Comparison of ENCODE assay signal across 20 mouse cellular contexts in the genomic region with DNA sequence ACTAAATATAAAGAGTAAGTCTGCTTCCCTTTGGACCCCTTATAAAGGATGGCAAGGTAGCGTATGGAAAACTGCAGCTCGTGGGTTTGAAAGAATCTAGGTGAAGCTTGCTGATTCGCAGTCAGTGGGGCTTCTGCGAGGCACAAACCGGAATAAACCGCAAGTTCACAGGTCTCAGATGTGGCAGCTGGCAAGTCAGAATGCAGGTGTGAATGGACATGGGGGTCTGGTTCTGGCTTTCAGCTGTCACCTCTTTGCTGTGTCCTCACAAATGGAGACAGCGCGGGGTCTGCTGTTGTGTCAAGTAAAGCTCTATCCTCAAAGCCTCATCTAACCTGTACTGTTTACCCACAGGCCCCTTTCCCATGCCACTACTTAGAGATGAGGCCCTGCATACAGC.
DNase-seq lines count a peak whose midpoint lies in the region; ATAC-seq and TF ChIP-seq lines count a peak whose summit lies in the region.
"Had no signal": no experiment of that assay in that cellular context is flagged by ENCODE, and none has a peak within 500 bp of the region (broad histone marks: within the 10 kb centered on the region; RNA-seq: fewer than 3 reads in every experiment).

No protein-coding gene starts in this region.

- no peak for TF ChIP-seq CTCF in thymus, adult 2 months (IDR thresholded peaks at IDR 0.05; ENCODE audit: borderline replicate concordance, control insufficient read depth, extremely low read depth, insufficient read depth, low read length, poor library complexity)

- peaks cover 2% of the 10 kb centered on the region; the same call in 1 of the 2 replicates for H3K4me1 ChIP-seq in heart, embryonic 11.5 days (ENCODE audit: control insufficient read depth, insufficient read depth, low read length)
- peaks cover 25% of the 10 kb centered on the region for H3K4me1 ChIP-seq in hindbrain, embryonic 13.5 days (replicated peaks)
- no peaks in the 10 kb centered on the region; the same call in 1 of the 2 replicates for H3K4me1 ChIP-seq in hindbrain, embryonic 16.5 days (ENCODE audit: control insufficient read depth, insufficient read depth, low read depth, low read length)
- H3K4me1 ChIP-seq in thymus, adult 2 months (replicated peaks; ENCODE audit: control insufficient read depth, insufficient read depth, low read length) = peaks cover 11% of the 10 kb centered on the region
- 0 out of 2 replicates have a peak, but pooled peaks cover 2% of the 10 kb centered on the region for H3K4me1 ChIP-seq in kidney, embryonic 14.5 days (ENCODE audit: control insufficient read depth, insufficient read depth, low read length)
- H3K4me1 ChIP-seq: embryonic facial prominence, embryonic 12.5 days; forebrain, embryonic 15.5 days had no signal

- no peaks in the 10 kb centered on the region for H3K36me3 ChIP-seq in heart, embryonic 11.5 days (ENCODE audit: control insufficient read depth, insufficient read depth, low read length)
- no peaks in the 10 kb centered on the region for H3K36me3 ChIP-seq in hindbrain, embryonic 13.5 days
- H3K36me3 ChIP-seq in hindbrain, embryonic 16.5 days (ENCODE audit: control insufficient read depth, insufficient read depth, low read length) = no peaks in the 10 kb centered on the region
- H3K36me3 ChIP-seq in thymus, adult 2 months (ENCODE audit: control insufficient read depth, insufficient read depth, low read length) = no peaks in the 10 kb centered on the region
- H3K36me3 ChIP-seq in kidney, embryonic 14.5 days (ENCODE audit: control insufficient read depth, insufficient read depth, low read length) = no peaks in the 10 kb centered on the region
- H3K36me3 ChIP-seq: embryonic facial prominence, embryonic 12.5 days; forebrain, embryonic 15.5 days; G1E; heart, embryonic 13.5 days had no signal

- H3K4me3 ChIP-seq in heart, embryonic 11.5 days (ENCODE audit: low read depth, low read length) = no peak overlapping the region
- no peak overlapping the region for H3K4me3 ChIP-seq in hindbrain, embryonic 13.5 days
- H3K4me3 ChIP-seq in hindbrain, embryonic 16.5 days (ENCODE audit: low read length) = no peak overlapping the region
- no peak overlapping the region for H3K4me3 ChIP-seq in thymus, adult 2 months (ENCODE audit: control insufficient read depth, insufficient read depth, low read length)
- H3K4me3 ChIP-seq in kidney, embryonic 14.5 days (ENCODE audit: low read length) = no peak overlapping the region
- H3K4me3 ChIP-seq: embryonic facial prominence, embryonic 12.5 days; forebrain, embryonic 15.5 days; heart, adult 2 months; heart, embryonic 13.5 days had no signal

- H3K27me3 ChIP-seq in heart, embryonic 11.5 days (ENCODE audit: control insufficient read depth, insufficient read depth, low read length) = no peaks in the 10 kb centered on the region
- H3K27me3 ChIP-seq in hindbrain, embryonic 13.5 days = no peaks in the 10 kb centered on the region
- no peaks in the 10 kb centered on the region for H3K27me3 ChIP-seq in hindbrain, embryonic 16.5 days (replicated peaks; ENCODE audit: control insufficient read depth, insufficient read depth, low read length)
- H3K27me3 ChIP-seq in thymus, adult 2 months (ENCODE audit: control insufficient read depth, insufficient read depth, low read length) = no peaks in the 10 kb centered on the region
- no peaks in the 10 kb centered on the region for H3K27me3 ChIP-seq in kidney, embryonic 14.5 days (ENCODE audit: control insufficient read depth, insufficient read depth, low read length)
- H3K27me3 ChIP-seq: embryonic facial prominence, embryonic 12.5 days; forebrain, embryonic 15.5 days; heart, embryonic 13.5 days had no signal

- 84% methylated on average over 8 of the region's 8 CpGs for WGBS in heart, embryonic 11.5 days (ENCODE audit: insufficient replicate concordance)
- 94% methylated on average over 8 of the region's 8 CpGs for WGBS in hindbrain, embryonic 13.5 days
- 97% methylated on average over 8 of the region's 8 CpGs for WGBS in hindbrain, embryonic 16.5 days
- WGBS in thymus, adult 2 months = 73% methylated on average over 8 of the region's 8 CpGs
- 90% methylated on average over 8 of the region's 8 CpGs for WGBS in kidney, embryonic 14.5 days

- DNase-seq in heart, adult 11 months = peak; percentile 81
- peak; percentile 27 for DNase-seq in thymus, adult 2 months
- peak; percentile 51 for DNase-seq in thymus, postnatal 25 days
- DNase-seq in adipocyte (ENCODE audit: low spot score) = no peak
- DNase-seq: adrenal gland, postnatal 10 days; B cell, adult 2 months; cerebellum, adult 11 months; cerebellum, adult 8-10 months; cerebellum, postnatal 25 days; heart, adult 2 months; heart, postnatal 4 days had no signal

- H3K9ac ChIP-seq in heart, embryonic 11.5 days (ENCODE audit: low read depth, low read length) = no peak overlapping the region
- H3K9ac ChIP-seq in hindbrain, embryonic 13.5 days = no peak overlapping the region
- no peak overlapping the region for H3K9ac ChIP-seq in hindbrain, embryonic 16.5 days (ENCODE audit: low read depth, low read length)
- H3K9ac ChIP-seq in kidney, embryonic 14.5 days (ENCODE audit: low read depth, low read length) = no peak overlapping the region
- H3K9ac ChIP-seq: embryonic facial prominence, embryonic 12.5 days; forebrain, embryonic 15.5 days; heart, embryonic 13.5 days had no signal

- no peak overlapping the region for H3K27ac ChIP-seq in heart, embryonic 11.5 days (ENCODE audit: low read depth, low read length)
- H3K27ac ChIP-seq in hindbrain, embryonic 13.5 days = peak overlapping the region; percentile 48; the same call in 1 of the 2 replicates
- no peak overlapping the region for H3K27ac ChIP-seq in hindbrain, embryonic 16.5 days (ENCODE audit: low read depth, low read length)
- H3K27ac ChIP-seq in thymus, adult 2 months (ENCODE audit: control insufficient read depth, insufficient read depth, low read length) = no peak overlapping the region
- H3K27ac ChIP-seq in kidney, embryonic 14.5 days (ENCODE audit: low read depth, low read length) = no peak overlapping the region
- H3K27ac ChIP-seq: embryonic facial prominence, embryonic 12.5 days; forebrain, embryonic 15.5 days; heart, adult 2 months; heart, embryonic 13.5 days had no signal

- H3K4me2 ChIP-seq in heart, embryonic 11.5 days = no peak overlapping the region
- no peak overlapping the region for H3K4me2 ChIP-seq in hindbrain, embryonic 13.5 days
- H3K4me2 ChIP-seq in hindbrain, embryonic 16.5 days (ENCODE audit: low read length) = no peak overlapping the region
- no peak overlapping the region for H3K4me2 ChIP-seq in kidney, embryonic 14.5 days (replicated peaks; ENCODE audit: low read depth, low read length)
- H3K4me2 ChIP-seq: embryonic facial prominence, embryonic 12.5 days; forebrain, embryonic 15.5 days; heart, embryonic 13.5 days had no signal

- ATAC-seq in heart, embryonic 11.5 days (replicated peaks; ENCODE audit: insufficient number of reproducible peaks, low FRiP score, low TSS enrichment) = no peak
- no peak for ATAC-seq in hindbrain, embryonic 13.5 days (ENCODE audit: low FRiP score)
- ATAC-seq in hindbrain, embryonic 16.5 days = no peak
- no peak for ATAC-seq in kidney, embryonic 14.5 days (ENCODE audit: low FRiP score, low TSS enrichment)
- ATAC-seq: CD4-positive, CD25-positive, alpha-beta regulatory T cell, adult 4 months; forebrain, embryonic 15.5 days had no signal

- H3K9me3 ChIP-seq in heart, embryonic 11.5 days (replicated peaks; ENCODE audit: control insufficient read depth, low read length) = no peaks in the 10 kb centered on the region
- no peaks in the 10 kb centered on the region for H3K9me3 ChIP-seq in hindbrain, embryonic 13.5 days
- no peaks in the 10 kb centered on the region for H3K9me3 ChIP-seq in hindbrain, embryonic 16.5 days (ENCODE audit: control insufficient read depth, low read length)
- H3K9me3 ChIP-seq in kidney, embryonic 14.5 days (ENCODE audit: control insufficient read depth, low read length) = no peaks in the 10 kb centered on the region
- H3K9me3 ChIP-seq: embryonic facial prominence, embryonic 12.5 days; forebrain, embryonic 15.5 days; heart, embryonic 13.5 days had no signal

- TF ChIP-seq POLR2A in thymus, adult 2 months (IDR thresholded peaks at IDR 0.05; ENCODE audit: control insufficient read depth, extremely low read depth, insufficient read depth, low read length, poor library complexity) = no peak
